In genomic region chr10:117437970-117438369, GRCm38 (mm10) we compare ENCODE assay signal across 26 mouse cellular contexts.
"Had no signal": no experiment of that assay in that cellular context is flagged by ENCODE, and none has a peak within 500 bp of the region (broad histone marks: within the 10 kb centered on the region; RNA-seq: fewer than 3 reads in every experiment).

No protein-coding gene starts in this region.

- DNase-seq: left cerebral cortex, postnatal 4 days; liver; liver, embryonic 13.5 days; liver, postnatal 0 days; lung, adult 18-20 months; lung, postnatal 10 days; lung, postnatal 14 days; lung, postnatal 36 days; lung, postnatal 4 days; midbrain, embryonic 14.5 days had no signal

- H3K27ac ChIP-seq: limb, embryonic 10.5 days; limb, embryonic 12.5 days; limb, embryonic 13.5 days; limb, embryonic 15.5 days; liver, embryonic 12.5 days; liver, embryonic 13.5 days; liver, embryonic 14.5 days; liver, embryonic 15.5 days; lung, embryonic 15.5 days; macrophage; midbrain, embryonic 10.5 days; midbrain, embryonic 12.5 days; midbrain, embryonic 13.5 days; midbrain, embryonic 15.5 days; neural tube, embryonic 12.5 days had no signal

- H3K4me3 ChIP-seq: limb, embryonic 10.5 days; limb, embryonic 12.5 days; limb, embryonic 13.5 days; limb, embryonic 15.5 days; liver, embryonic 12.5 days; liver, embryonic 13.5 days; liver, embryonic 15.5 days; lung, embryonic 15.5 days; megakaryocyte, embryonic 14.5 days; midbrain, embryonic 10.5 days; midbrain, embryonic 12.5 days; midbrain, embryonic 13.5 days; midbrain, embryonic 15.5 days; myocyte; neural tube, embryonic 12.5 days had no signal
